In the genomic region with DNA sequence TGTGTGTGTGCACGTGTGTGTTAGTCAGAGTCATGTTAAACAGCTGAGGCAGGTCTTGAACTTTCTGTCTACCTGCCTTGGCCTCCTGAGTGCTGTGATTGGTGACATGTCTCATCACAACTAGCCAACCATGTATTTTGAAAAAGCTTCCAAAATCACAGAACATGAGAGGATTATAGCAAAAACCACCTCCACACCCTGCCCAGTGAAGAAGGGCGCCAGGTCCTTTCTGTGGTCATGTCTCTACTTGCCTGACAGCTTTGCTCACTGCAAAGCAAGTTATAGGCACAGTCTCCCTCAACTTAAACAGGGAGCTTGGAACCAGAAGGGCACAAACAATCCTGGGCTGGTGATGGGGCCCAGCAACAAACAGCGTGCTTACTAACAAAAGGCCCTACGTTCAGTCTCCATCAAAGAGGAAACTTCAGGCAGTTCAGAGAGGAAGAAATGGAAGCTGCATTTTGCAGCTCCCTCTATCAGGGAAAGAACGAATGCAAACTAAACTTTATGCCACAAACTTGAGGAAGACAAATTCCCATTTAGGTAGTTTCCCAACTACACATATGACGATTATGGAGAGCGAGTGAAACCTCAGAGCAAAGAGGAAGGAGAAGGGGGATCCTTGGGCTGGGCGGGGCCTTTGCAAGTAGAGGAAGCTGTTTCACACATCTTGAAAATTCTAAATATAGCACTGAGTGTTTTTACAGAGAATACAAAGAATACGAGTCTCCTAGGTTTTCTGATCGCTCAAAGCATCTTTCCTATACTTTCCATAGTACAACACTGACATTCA, we compare ENCODE assay signal across 13 mouse cellular contexts.
A peak's percentile ranks its signal among the peaks of the same experiment; 100 is the strongest.
DNase-seq lines count a peak whose midpoint lies in the region; ATAC-seq and TF ChIP-seq lines count a peak whose summit lies in the region.
"Had no signal": no experiment of that assay in that cellular context is flagged by ENCODE, and none has a peak within 500 bp of the region (broad histone marks: within the 10 kb centered on the region; RNA-seq: fewer than 3 reads in every experiment).

No protein-coding gene starts in this region.

- H3K4me1 ChIP-seq in hindbrain, postnatal 0 days (ENCODE audit: insufficient read depth, low read length): no peaks in the 10 kb centered on the region

- H3K27ac ChIP-seq in hindbrain, postnatal 0 days: no peak overlapping the region
- H3K27ac ChIP-seq: forebrain, embryonic 13.5 days; heart, embryonic 13.5 days; midbrain, embryonic 10.5 days had no signal

- 85% methylated on average over 10 of the region's 10 CpGs for WGBS in hindbrain, postnatal 0 days

- TF ChIP-seq CTCF in hindbrain, postnatal 0 days (IDR thresholded peaks at IDR 0.05; ENCODE audit: low read depth): no peak

- H3K36me3 ChIP-seq in hindbrain, postnatal 0 days (ENCODE audit: insufficient read depth, low read length): no peaks in the 10 kb centered on the region
- H3K36me3 ChIP-seq: heart, embryonic 13.5 days; midbrain, embryonic 10.5 days had no signal

- no peak overlapping the region for H3K9ac ChIP-seq in hindbrain, postnatal 0 days (replicated peaks; ENCODE audit: low read length)
- H3K9ac ChIP-seq: forebrain, embryonic 13.5 days; heart, embryonic 13.5 days had no signal

- H3K27me3 ChIP-seq in hindbrain, postnatal 0 days (ENCODE audit: insufficient read depth, low read length): 0 out of 2 replicates have a peak, but pooled peaks cover under 1% of the 10 kb centered on the region

- H3K9me3 ChIP-seq in hindbrain, postnatal 0 days (ENCODE audit: low read length): no peaks in the 10 kb centered on the region
- H3K9me3 ChIP-seq: forebrain, embryonic 13.5 days; heart, embryonic 13.5 days; midbrain, embryonic 10.5 days had no signal

- no peak overlapping the region for H3K4me3 ChIP-seq in hindbrain, postnatal 0 days (ENCODE audit: low read length)
- H3K4me3 ChIP-seq: forebrain, embryonic 13.5 days; heart, embryonic 13.5 days; midbrain, embryonic 10.5 days had no signal

- H3K4me2 ChIP-seq in hindbrain, postnatal 0 days (ENCODE audit: low read depth, low read length): no peak overlapping the region
- H3K4me2 ChIP-seq: forebrain, embryonic 13.5 days; heart, embryonic 13.5 days had no signal

- ATAC-seq in monocyte, adult 5-6 weeks (replicated peaks; ENCODE audit: insufficient number of reproducible peaks, low FRiP score, low TSS enrichment, poor library complexity, severe bottlenecking): peak; percentile 68
- ATAC-seq in hindbrain, postnatal 0 days: no peak
- ATAC-seq: forebrain, embryonic 13.5 days had no signal

- peak; percentile 19 to 26 for DNase-seq in thymus, adult 18-20 months
- no peak for DNase-seq in thymus, postnatal 10 days (ENCODE audit: low spot score in 2 of 2)
- DNase-seq in induced T-regulatory cell, adult 2 months (ENCODE audit: low read depth): peak; percentile 89
- no peak for DNase-seq in hindbrain, postnatal 0 days (ENCODE audit: low spot score)
- no peak for DNase-seq in right cerebral cortex, adult 2 months (ENCODE audit: low spot score in 2 of 2)
- DNase-seq in testis, postnatal 10 days (ENCODE audit: low spot score): no peak
- DNase-seq in urinary bladder, adult 18-20 months (ENCODE audit: low spot score in 2 of 2): no peak
- DNase-seq: adrenal gland, adult 2 months; cerebellum, adult 11 months had no signal

Comparison
In these comparisons a context has a peak if more than half of its experiments do, and no peak if none do; other contexts are left out.
1. DNase-seq: peak in thymus, adult 18-20 months (2 of 2) and induced T-regulatory cell, adult 2 months (single experiment); none in thymus, postnatal 10 days (0 of 2), hindbrain, postnatal 0 days (single experiment), right cerebral cortex, adult 2 months (0 of 2), testis, postnatal 10 days (single experiment) and urinary bladder, adult 18-20 months (0 of 2).